Mouse (Mus musculus): ENCODE results near the gene Lsm7. TPM values are rescaled to one million over a fixed set of nuclear protein-coding genes. Genes with fewer than 3 reads are reported as not detected.
A peak's percentile ranks its signal among the peaks of the same experiment; 100 is the strongest.
"Not testable (repeated sequence)": the region's sequence is repeated elsewhere in the genome, so short reads cannot be mapped to it uniquely, and the experiment has no call there.

Gene Lsm7
- total RNA-seq, 2 experiments from 2014 or later: 34.2 to 44.0 TPM

- intact Hi-C loops (cut with DNase I): no loop called here
Measured at GRCm38 (mm10) chr10:80841685-80842084, 13.3 kb downstream of the Lsm7 start.

DNA sequence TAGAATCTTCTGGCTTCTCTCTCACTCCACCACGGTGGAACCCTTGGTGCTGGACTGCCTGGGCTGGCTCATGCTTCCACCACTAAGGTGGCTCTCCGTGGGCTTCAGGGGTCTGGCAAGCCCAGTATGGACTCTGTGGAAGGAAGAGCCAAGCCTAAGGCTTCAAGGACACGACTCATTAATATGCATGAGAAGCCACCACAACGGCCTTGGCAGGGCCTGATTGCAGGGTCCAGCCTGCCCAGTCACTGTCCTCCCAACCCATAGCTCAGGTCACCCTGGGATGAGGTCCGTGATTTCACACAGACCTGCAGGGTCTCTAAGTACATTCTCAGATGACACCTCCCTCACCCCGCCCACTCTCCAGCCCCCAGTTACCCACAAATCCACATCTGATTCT is 15.2 kb downstream of the Lsm7 start:
- no peak for DNase-seq (ENCODE audit: low spot score in 2 of 2)
- intact Hi-C loops (cut with DNase I): no loop called here

More at GRCm38 (mm10) chr10:80841685-80842084, 13.3 kb downstream of the Lsm7 start:
- no peak for DNase-seq (ENCODE audit: low spot score in 2 of 2)

- intact Hi-C loops (cut with DNase I): no loop called here
- DNase-seq (ENCODE audit: low spot score in 2 of 2): no peak
Measured at GRCm38 (mm10) chr10:80838346-80838912, 16.6 kb downstream of the Lsm7 start.

- intact Hi-C loops (cut with DNase I): no loop called here
- no peak for DNase-seq (ENCODE audit: low spot score in 2 of 2)
Measured at GRCm38 (mm10) chr10:80837827-80838226, 17.2 kb downstream of the Lsm7 start.

DNA sequence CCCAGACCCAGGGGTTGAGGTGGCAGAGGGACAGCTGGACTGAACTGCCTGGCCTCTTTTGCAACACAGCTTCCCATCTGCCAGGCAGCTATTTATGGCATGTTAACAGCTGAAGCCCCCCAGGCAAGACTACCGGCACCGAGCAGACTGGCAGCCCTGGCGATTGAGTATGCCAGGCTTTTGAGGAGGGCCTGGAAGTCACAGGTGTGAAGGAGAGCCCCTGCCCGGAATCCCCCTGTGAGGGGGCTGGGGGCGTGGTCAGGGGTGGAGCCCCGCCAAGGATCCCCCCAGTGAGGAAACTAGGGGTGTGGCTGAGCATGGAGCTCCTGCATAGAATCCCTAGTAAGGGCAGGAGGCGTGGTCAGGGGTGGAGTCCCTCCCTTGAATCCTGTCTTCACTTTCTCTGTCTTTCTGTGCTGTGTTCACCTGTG is 18.0 kb downstream of the Lsm7 start:
- intact Hi-C loops (cut with DNase I): no loop called here
- no peak for DNase-seq (ENCODE audit: low spot score in 2 of 2)

DNA sequence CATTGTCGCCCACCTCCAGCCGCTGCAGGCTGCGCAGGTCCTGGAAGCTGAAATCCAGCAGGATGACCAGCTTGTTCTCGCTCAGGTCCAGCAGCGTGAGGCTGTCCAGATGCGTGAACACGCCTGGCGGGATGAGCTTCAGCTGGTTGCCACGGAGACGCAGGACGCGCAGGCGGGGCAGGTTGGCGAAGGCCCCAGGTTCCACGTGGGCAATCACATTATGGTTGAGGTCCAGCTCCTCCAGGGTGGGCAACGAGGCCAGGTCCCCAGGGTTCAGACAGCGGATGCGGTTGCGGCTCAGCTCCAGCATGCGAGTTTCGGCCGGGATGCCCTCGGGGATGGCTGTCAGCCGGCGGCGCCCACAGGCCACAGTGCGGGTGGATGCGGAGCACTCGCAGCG is 19.4 kb downstream of the Lsm7 start:
- intact Hi-C loops (cut with DNase I): no loop called here
- DNase-seq (ENCODE audit: low spot score in 2 of 2): no peak

- intact Hi-C loops (cut with DNase I): no loop called here
- DNase-seq (ENCODE audit: low spot score in 2 of 2): no peak
Measured at GRCm38 (mm10) chr10:80832818-80833217, 22.2 kb downstream of the Lsm7 start.

- DNase-seq (ENCODE audit: low spot score in 2 of 2): no peak
- intact Hi-C loops (cut with DNase I): no loop called here
Measured at GRCm38 (mm10) chr10:80831136-80831535, 23.9 kb downstream of the Lsm7 start.

DNA sequence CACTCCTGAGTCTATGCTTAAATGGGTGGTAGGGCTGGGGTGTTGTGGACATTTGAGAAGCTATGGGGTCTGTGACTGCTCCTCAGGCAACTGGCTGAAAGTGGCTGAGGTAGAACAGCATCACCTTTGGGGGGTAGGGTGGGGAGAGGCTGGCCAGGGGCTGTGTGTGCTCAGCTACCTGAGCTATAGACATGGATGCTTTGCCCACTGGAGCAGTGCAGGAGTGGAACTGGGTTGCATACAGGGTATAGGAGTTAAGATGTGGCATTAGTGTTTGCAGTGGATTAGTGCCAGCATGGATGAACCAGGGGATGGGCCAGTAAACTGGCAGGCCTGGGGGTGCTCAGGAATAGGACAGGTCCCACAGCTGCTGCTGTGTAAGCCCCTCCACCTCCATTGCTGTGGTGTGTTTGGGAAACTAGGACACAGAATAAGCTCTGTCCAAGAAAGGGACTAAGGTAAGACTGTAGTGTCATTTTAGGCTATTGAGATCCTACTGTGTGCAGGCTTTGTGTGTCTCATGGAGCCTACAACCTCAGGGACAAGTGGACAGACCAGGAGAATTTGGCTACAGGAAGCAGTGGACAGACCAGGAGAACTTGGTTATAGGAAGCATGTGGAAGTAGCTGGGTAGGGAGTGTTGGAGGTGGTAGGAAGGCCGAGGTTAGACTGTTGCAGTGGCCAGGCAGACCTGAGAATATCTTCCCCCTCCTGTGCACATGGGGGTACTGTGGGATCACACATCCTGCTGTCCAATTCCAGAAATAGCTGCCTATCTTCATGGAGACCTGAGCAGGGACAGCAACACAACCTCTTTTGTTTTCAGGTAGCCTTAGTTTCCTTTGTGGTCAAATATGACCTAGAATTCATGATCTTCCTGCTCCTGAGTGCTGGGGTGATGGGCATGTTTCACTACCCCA is 25.4 kb downstream of the Lsm7 start:
- no peak for DNase-seq (ENCODE audit: low spot score in 2 of 2)
- intact Hi-C loops (cut with DNase I): loop anchor here (10.0 kb wide), 1 partner anchor 165 kb away; no protein-coding TSS in a partner anchor

DNA sequence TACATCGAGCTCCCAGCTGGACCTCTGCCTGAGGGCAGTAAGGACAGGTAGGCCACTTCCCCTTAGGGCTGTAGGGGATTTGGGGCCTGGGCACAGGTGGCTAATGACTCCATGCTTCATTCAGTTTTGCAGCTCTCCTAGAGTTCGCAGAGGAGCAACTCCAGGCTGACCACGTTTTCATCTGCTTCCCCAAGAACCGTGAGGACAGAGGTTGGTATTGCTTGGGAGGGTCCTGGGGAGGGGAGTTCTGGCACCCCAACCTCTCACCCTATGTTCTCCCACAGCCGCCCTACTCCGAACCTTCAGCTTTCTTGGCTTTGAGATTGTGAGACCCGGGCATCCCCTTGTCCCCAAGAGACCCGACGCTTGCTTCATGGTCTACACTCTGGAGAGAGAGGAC is 26.4 kb downstream of the Lsm7 start:
- intact Hi-C loops (cut with DNase I): loop anchor here (10.0 kb wide), 1 partner anchor 166 kb away; no protein-coding TSS in a partner anchor
- not testable (repeated sequence) for DNase-seq (ENCODE audit: low spot score in 2 of 2)

- DNase-seq (ENCODE audit: low spot score in 2 of 2): no peak
- intact Hi-C loops (cut with DNase I): loop anchor here (10.0 kb wide), 1 partner anchor 167 kb away; no protein-coding TSS in a partner anchor
Measured at GRCm38 (mm10) chr10:80827870-80828420, 27.1 kb downstream of the Lsm7 start.

- no peak for DNase-seq (ENCODE audit: low spot score in 2 of 2)
- intact Hi-C loops (cut with DNase I): loop anchor here (10.0 kb wide), 1 partner anchor 168 kb away; no protein-coding TSS in a partner anchor
Measured at GRCm38 (mm10) chr10:80827063-80827869, 27.7 kb downstream of the Lsm7 start.

DNA sequence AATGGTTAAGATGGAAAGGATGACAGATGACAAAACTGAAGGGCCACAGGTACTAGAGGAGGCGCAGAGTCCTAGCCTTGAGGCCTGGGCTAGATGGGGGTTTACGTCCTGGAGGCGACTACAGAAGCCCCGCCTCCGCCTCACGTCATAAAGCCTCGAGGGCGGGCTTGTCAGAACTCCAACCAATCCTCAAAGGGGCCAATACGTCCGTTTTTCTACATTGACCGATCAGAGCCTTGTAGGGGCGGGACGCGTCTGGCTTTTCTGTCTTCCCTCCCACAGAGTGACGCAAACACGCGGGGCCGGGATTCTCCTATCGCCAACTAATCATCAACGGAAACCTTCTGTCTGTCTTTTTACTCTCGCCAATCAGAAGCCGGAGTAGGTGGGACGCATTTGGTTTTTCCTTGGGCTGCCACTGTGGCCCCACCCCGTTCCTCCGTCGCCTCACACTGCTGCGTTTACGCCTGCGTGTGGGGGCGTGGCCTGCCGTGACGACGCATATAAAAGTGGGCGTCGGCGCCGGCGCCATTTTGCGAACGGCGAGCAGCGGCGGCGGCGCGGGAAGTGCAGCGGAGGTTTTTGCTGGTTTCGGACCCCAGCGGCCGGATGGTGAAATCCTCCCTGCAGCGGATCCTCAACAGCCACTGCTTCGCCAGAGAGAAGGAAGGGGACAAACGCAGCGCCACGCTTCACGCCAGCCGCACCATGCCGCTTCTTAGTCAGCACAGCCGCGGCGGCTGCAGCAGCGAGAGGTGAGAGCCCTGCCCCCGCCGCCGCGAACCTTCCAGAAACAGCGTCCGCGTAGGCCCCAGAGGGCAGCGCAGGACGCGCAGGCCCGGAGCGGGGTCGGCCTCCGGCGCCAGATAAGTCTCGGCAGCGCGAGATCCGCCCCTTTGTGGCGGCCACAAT is 28.6 kb downstream of the Lsm7 start, which contains the start of gene Oaz1:
Gene Oaz1, plus strand, starts transcription at position 506 of the 912 bp plus-strand sequence.
- peak; percentile 99 for DNase-seq (ENCODE audit: low spot score in 2 of 2)

DNA sequence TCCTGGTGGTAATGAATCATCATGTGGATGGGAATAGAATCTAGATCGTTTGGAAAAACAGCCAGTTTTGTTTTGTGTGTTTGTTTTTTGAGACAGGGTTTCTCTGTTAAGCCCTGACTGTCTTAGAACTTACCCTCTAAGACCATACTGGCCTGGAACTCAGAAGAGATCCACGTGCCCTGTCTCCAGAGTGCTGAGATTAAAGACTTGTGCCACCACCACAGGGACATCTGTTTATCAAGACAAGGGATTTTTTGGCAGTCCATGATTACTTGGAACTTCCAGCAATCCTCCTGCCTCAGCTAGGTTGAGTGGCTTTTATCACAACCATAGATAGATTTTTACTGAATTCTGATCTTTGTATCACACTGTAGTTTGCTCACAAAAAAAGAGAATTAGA is 30.2 kb downstream of the Lsm7 start:
- DNase-seq (ENCODE audit: low spot score in 2 of 2): no peak
- intact Hi-C loops (cut with DNase I): loop anchor here (10.0 kb wide), 1 partner anchor 170 kb away; no protein-coding TSS in a partner anchor

More for the DNA sequence above, 28.6 kb downstream of the Lsm7 start, which contains the start of gene Oaz1:
- intact Hi-C loops (cut with DNase I): loop anchor here (10.0 kb wide), 1 partner anchor 168 kb away; no protein-coding TSS in a partner anchor

- DNase-seq (ENCODE audit: low spot score in 2 of 2): no peak
- intact Hi-C loops (cut with DNase I): loop anchor here (10.0 kb wide), 1 partner anchor 171 kb away; no protein-coding TSS in a partner anchor
Measured at GRCm38 (mm10) chr10:80823847-80824643, 31.0 kb downstream of the Lsm7 start.

GRCm38 (mm10) chr10:80823316-80823715 is 31.7 kb downstream of the Lsm7 start:
- DNase-seq (ENCODE audit: low spot score in 2 of 2): no peak
- intact Hi-C loops (cut with DNase I): loop anchor here (10.0 kb wide), 1 partner anchor 171 kb away; no protein-coding TSS in a partner anchor

- intact Hi-C loops (cut with DNase I): loop anchor here (10.0 kb wide), 1 partner anchor 172 kb away; no protein-coding TSS in a partner anchor
Measured at GRCm38 (mm10) chr10:80822528-80822927, 32.5 kb downstream of the Lsm7 start.

More at GRCm38 (mm10) chr10:80822528-80822927, 32.5 kb downstream of the Lsm7 start:
- no peak for DNase-seq (ENCODE audit: low spot score in 2 of 2)

Measured in left cerebral cortex, postnatal 36 days (tissue).